Mouse (Mus musculus): Measurements from ENCODE around the gene Fam207a. TPM values are rescaled to one million over a fixed set of nuclear protein-coding genes. Genes with fewer than 3 reads are reported as not detected.

Fam207a gene
- polyA plus RNA-seq (2014; fragmentation: Nextera tagmentation; extraction: Ambion mirVana), result 43.4 and 43.8 TPM in 2 replicates

- Histone ChIP-seq H3K27me3 (ENCODE audit: control insufficient read depth, insufficient read depth, low read length) (no peaks in the 10 kb centered on the region), H3K4me3 (ENCODE audit: low read depth, low read length) (peak within 1 kb of the TSS; percentile 80), H3K4me1 (ENCODE audit: control insufficient read depth, insufficient read depth, low read length) (peaks cover 8% of the 10 kb centered on the region; the same call in 1 of the 2 replicates), H3K27ac (replicated peaks; ENCODE audit: low read depth, low read length) (no peak within 1 kb of the TSS; the same call in 1 of the 2 replicates), H3K36me3 (ENCODE audit: control insufficient read depth, insufficient read depth, low read length) (peaks cover 4% of the 10 kb centered on the region; the same call in 1 of the 2 replicates), H3K9me3 (ENCODE audit: control insufficient read depth, low read length) (no peaks in the 10 kb centered on the region), H3K9ac (ENCODE audit: low read length) (peak within 1 kb of the TSS; percentile 86), H3K4me2 (ENCODE audit: low read depth, severe bottlenecking) (peak within 1 kb of the TSS; percentile 91)
- peak; percentile 81 for ATAC-seq (ENCODE audit: insufficient number of reproducible peaks, low FRiP score, low TSS enrichment, low read depth)
- DNase-seq (ENCODE audit: low spot score), result peak; percentile 90
- under 1% methylated on average over 75 of the region's 75 CpGs for WGBS
Observed at GRCm38 (mm10) chr10:77515385-77516348, at the start of gene Fam207a. Gene Fam207a, minus strand, starts transcription at chr10:77515785.

GRCm38 (mm10) chr10:77565005-77565404, 49.4 kb upstream of the Fam207a start:
- no peak for ATAC-seq (ENCODE audit: insufficient number of reproducible peaks, low FRiP score, low TSS enrichment, low read depth)
- Histone ChIP-seq H3K9me3 (ENCODE audit: control insufficient read depth, low read length) (no peaks in the 10 kb centered on the region), H3K27me3 (ENCODE audit: control insufficient read depth, insufficient read depth, low read length) (no peaks in the 10 kb centered on the region), H3K9ac (ENCODE audit: low read length) (no peak overlapping the region), H3K36me3 (ENCODE audit: control insufficient read depth, insufficient read depth, low read length) (no peaks in the 10 kb centered on the region), H3K4me3 (ENCODE audit: low read depth, low read length) (no peak overlapping the region), H3K4me2 (ENCODE audit: low read depth, severe bottlenecking) (no peak overlapping the region), H3K27ac (replicated peaks; ENCODE audit: low read depth, low read length) (no peak overlapping the region), H3K4me1 (ENCODE audit: control insufficient read depth, insufficient read depth, low read length) (no peaks in the 10 kb centered on the region)
- DNase-seq (ENCODE audit: low spot score), result no peak
- 88% methylated on average over 8 of the region's 8 CpGs for WGBS

- Histone ChIP-seq H3K4me1 (ENCODE audit: control insufficient read depth, insufficient read depth, low read length) (no peaks in the 10 kb centered on the region), H3K9me3 (ENCODE audit: control insufficient read depth, low read length) (no peaks in the 10 kb centered on the region), H3K36me3 (ENCODE audit: control insufficient read depth, insufficient read depth, low read length) (no peaks in the 10 kb centered on the region), H3K9ac (ENCODE audit: low read length) (no peak overlapping the region), H3K4me2 (ENCODE audit: low read depth, severe bottlenecking) (no peak overlapping the region), H3K4me3 (ENCODE audit: low read depth, low read length) (no peak overlapping the region), H3K27me3 (ENCODE audit: control insufficient read depth, insufficient read depth, low read length) (no peaks in the 10 kb centered on the region), H3K27ac (replicated peaks; ENCODE audit: low read depth, low read length) (no peak overlapping the region)
- 71% methylated on average over 2 of the region's 2 CpGs for WGBS
- no peak for DNase-seq (ENCODE audit: low spot score)
- ATAC-seq (ENCODE audit: insufficient number of reproducible peaks, low FRiP score, low TSS enrichment, low read depth), result no peak
Observed at GRCm38 (mm10) chr10:77561508-77561907, 45.9 kb upstream of the Fam207a start.

- Histone ChIP-seq H3K4me1 (ENCODE audit: control insufficient read depth, insufficient read depth, low read length) (no peaks in the 10 kb centered on the region), H3K9me3 (ENCODE audit: control insufficient read depth, low read length) (no peaks in the 10 kb centered on the region), H3K4me2 (ENCODE audit: low read depth, severe bottlenecking) (no peak overlapping the region), H3K27me3 (ENCODE audit: control insufficient read depth, insufficient read depth, low read length) (no peaks in the 10 kb centered on the region), H3K4me3 (ENCODE audit: low read depth, low read length) (no peak overlapping the region), H3K27ac (replicated peaks; ENCODE audit: low read depth, low read length) (no peak overlapping the region), H3K36me3 (ENCODE audit: control insufficient read depth, insufficient read depth, low read length) (no peaks in the 10 kb centered on the region), H3K9ac (ENCODE audit: low read length) (no peak overlapping the region)
- no peak for DNase-seq (ENCODE audit: low spot score)
- 90% methylated on average over 9 of the region's 9 CpGs for WGBS
- ATAC-seq (ENCODE audit: insufficient number of reproducible peaks, low FRiP score, low TSS enrichment, low read depth), result no peak
Observed at GRCm38 (mm10) chr10:77560830-77561229, 45.2 kb upstream of the Fam207a start.

- no peaks in the 10 kb centered on the region for H3K4me1 ChIP-seq (ENCODE audit: control insufficient read depth, insufficient read depth, low read length)
- no peaks in the 10 kb centered on the region for H3K27me3 ChIP-seq (ENCODE audit: control insufficient read depth, insufficient read depth, low read length)
- ATAC-seq (ENCODE audit: insufficient number of reproducible peaks, low FRiP score, low TSS enrichment, low read depth) (no peak), DNase-seq (ENCODE audit: low spot score) (no peak)
- H3K9me3 ChIP-seq (ENCODE audit: control insufficient read depth, low read length), result no peaks in the 10 kb centered on the region
- no peak overlapping the region for H3K4me3 ChIP-seq (ENCODE audit: low read depth, low read length)
- H3K4me2 ChIP-seq (ENCODE audit: low read depth, severe bottlenecking), result no peak overlapping the region
- WGBS, result 91% methylated on average over 11 of the region's 11 CpGs
- no peaks in the 10 kb centered on the region for H3K36me3 ChIP-seq (ENCODE audit: control insufficient read depth, insufficient read depth, low read length)
- H3K9ac ChIP-seq (ENCODE audit: low read length), result no peak overlapping the region
- H3K27ac ChIP-seq (replicated peaks; ENCODE audit: low read depth, low read length), result no peak overlapping the region
Observed at GRCm38 (mm10) chr10:77560090-77560489, 44.5 kb upstream of the Fam207a start.

- ATAC-seq (ENCODE audit: insufficient number of reproducible peaks, low FRiP score, low TSS enrichment, low read depth), result no peak
- Histone ChIP-seq H3K4me2 (ENCODE audit: low read depth, severe bottlenecking) (no peak overlapping the region), H3K36me3 (ENCODE audit: control insufficient read depth, insufficient read depth, low read length) (no peaks in the 10 kb centered on the region), H3K9me3 (ENCODE audit: control insufficient read depth, low read length) (no peaks in the 10 kb centered on the region), H3K9ac (ENCODE audit: low read length) (no peak overlapping the region), H3K27ac (replicated peaks; ENCODE audit: low read depth, low read length) (no peak overlapping the region), H3K4me3 (ENCODE audit: low read depth, low read length) (no peak overlapping the region), H3K27me3 (ENCODE audit: control insufficient read depth, insufficient read depth, low read length) (no peaks in the 10 kb centered on the region), H3K4me1 (ENCODE audit: control insufficient read depth, insufficient read depth, low read length) (no peaks in the 10 kb centered on the region)
- WGBS, result 86% methylated on average over 4 of the region's 4 CpGs
- no peak for DNase-seq (ENCODE audit: low spot score)
Observed at GRCm38 (mm10) chr10:77557641-77558040, 42.1 kb upstream of the Fam207a start.

- Histone ChIP-seq H3K27me3 (ENCODE audit: control insufficient read depth, insufficient read depth, low read length) (no peaks in the 10 kb centered on the region), H3K4me3 (ENCODE audit: low read depth, low read length) (no peak overlapping the region), H3K4me2 (ENCODE audit: low read depth, severe bottlenecking) (no peak overlapping the region), H3K36me3 (ENCODE audit: control insufficient read depth, insufficient read depth, low read length) (no peaks in the 10 kb centered on the region), H3K9ac (ENCODE audit: low read length) (no peak overlapping the region), H3K4me1 (ENCODE audit: control insufficient read depth, insufficient read depth, low read length) (no peaks in the 10 kb centered on the region), H3K27ac (replicated peaks; ENCODE audit: low read depth, low read length) (no peak overlapping the region), H3K9me3 (ENCODE audit: control insufficient read depth, low read length) (no peaks in the 10 kb centered on the region)
- no peak for DNase-seq (ENCODE audit: low spot score)
- ATAC-seq (ENCODE audit: insufficient number of reproducible peaks, low FRiP score, low TSS enrichment, low read depth), result no peak
- 89% methylated on average over 7 of the region's 7 CpGs for WGBS
Observed at GRCm38 (mm10) chr10:77556631-77557030, 41.0 kb upstream of the Fam207a start.

GRCm38 (mm10) chr10:77554918-77555317, 39.3 kb upstream of the Fam207a start:
- ATAC-seq (ENCODE audit: insufficient number of reproducible peaks, low FRiP score, low TSS enrichment, low read depth), result no peak
- Histone ChIP-seq H3K9ac (ENCODE audit: low read length) (no peak overlapping the region), H3K36me3 (ENCODE audit: control insufficient read depth, insufficient read depth, low read length) (no peaks in the 10 kb centered on the region), H3K4me1 (ENCODE audit: control insufficient read depth, insufficient read depth, low read length) (no peaks in the 10 kb centered on the region), H3K9me3 (ENCODE audit: control insufficient read depth, low read length) (no peaks in the 10 kb centered on the region), H3K4me2 (ENCODE audit: low read depth, severe bottlenecking) (no peak overlapping the region), H3K27ac (replicated peaks; ENCODE audit: low read depth, low read length) (no peak overlapping the region), H3K27me3 (ENCODE audit: control insufficient read depth, insufficient read depth, low read length) (no peaks in the 10 kb centered on the region), H3K4me3 (ENCODE audit: low read depth, low read length) (no peak overlapping the region)
- DNase-seq (ENCODE audit: low spot score), result no peak
- 84% methylated on average over 4 of the region's 4 CpGs for WGBS

Data from limb, embryonic 11.5 days (tissue).